Mouse (Mus musculus) olfactory bulb, adult 2 months (tissue): ENCODE results near the gene Kbtbd12. TPM values are rescaled to one million over a fixed set of nuclear protein-coding genes. Genes with fewer than 3 reads are reported as not detected.

Experiments used
- H3K27ac ChIP-seq: fragments of 200-500 bp; 2 replicates; pipeline ENCODE4 v1.5.1; 2012; ENCODE audit warnings: low read depth, low read length; ENCODE audit not compliant: insufficient read depth
- H3K4me1 ChIP-seq: fragments of 200-500 bp; 2 replicates; pipeline ENCODE4 v1.6.1; 2012; ENCODE audit warnings: low read length; ENCODE audit not compliant: control insufficient read depth, insufficient read depth
- H3K4me3 ChIP-seq: fragments of 200-500 bp; 2 replicates; pipeline ENCODE4 v1.5.1; 2012; ENCODE audit warnings: mild to moderate bottlenecking, low read depth, low read length, moderate library complexity; ENCODE audit not compliant: insufficient read depth
- CTCF ChIP-seq: fragments of 200-500 bp; IDR thresholded peaks from 2 replicates; pipeline ENCODE4 v1.5.1; 2012; ENCODE audit warnings: low read depth, mild to moderate bottlenecking, low read length, moderate library complexity; ENCODE audit not compliant: insufficient read depth
- POLR2A ChIP-seq: fragments of 200-500 bp; IDR thresholded peaks from 2 replicates; pipeline ENCODE4 v1.6.1; 2012; ENCODE audit warnings: mild to moderate bottlenecking, low read depth, low read length, moderate library complexity; ENCODE audit not compliant: insufficient read depth
- WGBS: fragments of 180-500 bp; shearing (Covaris S2); methylation state at CpG from one replicate; pipeline ENCODE4 v1.1.7; 2018; 5-methylcytosine and 5-hydroxymethylcytosine counted together
- polyA plus RNA-seq: library from polyadenylated mRNA; stranded (reverse); fragments of >200 nt; gene quantifications from 2 replicates; pipeline ENCODE4 v1.2.4, GENCODE M21; 2012; ENCODE audit warnings: low replicate concordance; ENCODE audit not compliant: missing spikeins, insufficient read depth, insufficient read length

The Kbtbd12 gene
- polyA plus RNA-seq, 1 experiment: not detected

GRCm38 (mm10) chr6:88605235-88605634 is 32.5 kb downstream of the Kbtbd12 start:
- WGBS: 76% methylated on average over 2 of the region's 2 CpGs
- no peak overlapping the region for H3K27ac ChIP-seq
- H3K4me3 ChIP-seq: no peak overlapping the region
- H3K4me1 ChIP-seq: no peaks in the 10 kb centered on the region
- TF ChIP-seq CTCF: no peak
- no peak for TF ChIP-seq POLR2A

- no peak overlapping the region for H3K27ac ChIP-seq
- no peaks in the 10 kb centered on the region for H3K4me1 ChIP-seq
- TF ChIP-seq POLR2A (no peak), CTCF (no peak)
- WGBS: 71% methylated on average over 2 of the region's 2 CpGs
- H3K4me3 ChIP-seq: no peak overlapping the region
Observed at GRCm38 (mm10) chr6:88596108-88596507, 41.6 kb downstream of the Kbtbd12 start.

- WGBS: 95% methylated on average over 6 of the region's 6 CpGs
- Histone ChIP-seq H3K4me3 (no peak overlapping the region), H3K27ac (no peak overlapping the region), H3K4me1 (0 out of 2 replicates have a peak, but pooled peaks cover 4% of the 10 kb centered on the region)
- TF ChIP-seq CTCF (no peak), POLR2A (no peak)
Observed at GRCm38 (mm10) chr6:88592367-88592766, 45.4 kb downstream of the Kbtbd12 start.

- WGBS: 89% methylated on average over 4 of the region's 4 CpGs
- Histone ChIP-seq H3K27ac (no peak overlapping the region), H3K4me1 (0 out of 2 replicates have a peak, but pooled peaks cover 4% of the 10 kb centered on the region), H3K4me3 (no peak overlapping the region)
- no peak for TF ChIP-seq POLR2A
- no peak for TF ChIP-seq CTCF
Observed at GRCm38 (mm10) chr6:88590231-88590630, 47.5 kb downstream of the Kbtbd12 start.

- Histone ChIP-seq H3K4me1 (0 out of 2 replicates have a peak, but pooled peaks cover 4% of the 10 kb centered on the region), H3K4me3 (no peak overlapping the region), H3K27ac (no peak overlapping the region)
- WGBS: 7% methylated on average over 5 of the region's 5 CpGs
- TF ChIP-seq CTCF (peak; percentile 35; the same call in 1 of the 2 replicates), POLR2A (no peak)
Observed at GRCm38 (mm10) chr6:88589517-88589916, 48.2 kb downstream of the Kbtbd12 start.

- Histone ChIP-seq H3K4me3 (no peak overlapping the region), H3K27ac (no peak overlapping the region), H3K4me1 (0 out of 2 replicates have a peak, but pooled peaks cover 4% of the 10 kb centered on the region)
- WGBS: 65% methylated on average over 7 of the region's 7 CpGs
- TF ChIP-seq CTCF (no peak), POLR2A (no peak)
Observed at GRCm38 (mm10) chr6:88588581-88589256, 49.0 kb downstream of the Kbtbd12 start.

GRCm38 (mm10) chr6:88587091-88587490 is 50.7 kb downstream of the Kbtbd12 start:
- no peak overlapping the region for H3K27ac ChIP-seq
- 84% methylated on average over 3 of the region's 3 CpGs for WGBS
- TF ChIP-seq POLR2A (no peak), CTCF (no peak)
- H3K4me1 ChIP-seq: 0 out of 2 replicates have a peak, but pooled peaks cover 4% of the 10 kb centered on the region
- no peak overlapping the region for H3K4me3 ChIP-seq

GRCm38 (mm10) chr6:88583950-88584349 is 53.8 kb downstream of the Kbtbd12 start:
- 91% methylated on average over 4 of the region's 4 CpGs for WGBS
- H3K27ac ChIP-seq: no peak overlapping the region
- no peak overlapping the region for H3K4me3 ChIP-seq
- TF ChIP-seq POLR2A (no peak), CTCF (no peak)
- H3K4me1 ChIP-seq: no peaks in the 10 kb centered on the region

GRCm38 (mm10) chr6:88576495-88576894 is 61.3 kb downstream of the Kbtbd12 start:
- H3K27ac ChIP-seq: no peak overlapping the region
- WGBS: 53% methylated on average over 11 of the region's 11 CpGs
- 0 out of 2 replicates have a peak, but pooled peaks cover 2% of the 10 kb centered on the region for H3K4me1 ChIP-seq
- TF ChIP-seq CTCF (no peak), POLR2A (no peak)
- no peak overlapping the region for H3K4me3 ChIP-seq
